Mouse (Mus musculus) limb, embryonic 14.5 days (tissue): ENCODE measurements at regions not wholly inside any gene's neighbourhood (a gene's known extent, or its start where the extent isn't known, plus 50 kb on each side); places are given as distances from the start of the nearest gene placed in this dataset.

Source experiments
- ATAC-seq: fragments of 200-750 bp; cut with Nextera tagmentation; 2 replicates; pipeline ENCODE4 v1.8.0; 2017; ENCODE audit warnings: low read depth, moderate number of reproducible peaks, moderate TSS enrichment; ENCODE audit not compliant: low FRiP score
- DNase-seq: peaks from one replicate; pipeline ENCODE4 v3.0.0-alpha.2; 2015; ENCODE audit warnings: low spot score
- H3K27ac ChIP-seq: fragments of 300-500 bp; sonication (generic); replicated peaks from 2 replicates; pipeline ENCODE4 v1.5.1; 2014; ENCODE audit warnings: low read depth, mild to moderate bottlenecking, low read length, moderate library complexity, mixed read lengths
- H3K27me3 ChIP-seq: fragments of 300-500 bp; sonication (generic); 2 replicates; pipeline ENCODE4 v1.6.1; 2014; ENCODE audit warnings: low read length, mixed read lengths; ENCODE audit not compliant: control insufficient read depth, insufficient read depth
- H3K36me3 ChIP-seq: fragments of 300-500 bp; sonication (generic); 2 replicates; pipeline ENCODE4 v1.6.1; 2014; ENCODE audit warnings: mild to moderate bottlenecking, low read length, moderate library complexity, mixed read lengths; ENCODE audit not compliant: control insufficient read depth, insufficient read depth
- H3K4me1 ChIP-seq: fragments of 300-500 bp; sonication (generic); 2 replicates; pipeline ENCODE4 v1.6.1; 2014; ENCODE audit warnings: antibody characterized with exemption, low read length, mixed read lengths; ENCODE audit not compliant: control insufficient read depth, insufficient read depth
- H3K4me2 ChIP-seq: fragments of 300-500 bp; sonication (generic); replicated peaks from 2 replicates; pipeline ENCODE4 v1.6.1; 2014; ENCODE audit warnings: low read depth, mild to moderate bottlenecking, low read length, moderate library complexity; ENCODE audit not compliant: severe bottlenecking
- H3K4me3 ChIP-seq: fragments of 300-500 bp; sonication (generic); replicated peaks from 2 replicates; pipeline ENCODE4 v1.5.1; 2014; ENCODE audit warnings: low read length
- H3K9ac ChIP-seq: fragments of 300-500 bp; sonication (generic); 2 replicates; pipeline ENCODE4 v1.6.1; 2014; ENCODE audit warnings: mild to moderate bottlenecking, low read depth, low read length, moderate library complexity; ENCODE audit not compliant: severe bottlenecking
- H3K9me3 ChIP-seq: fragments of 300-500 bp; sonication (generic); 2 replicates; pipeline ENCODE4 v1.6.1; 2016; ENCODE audit warnings: low read length; ENCODE audit not compliant: control insufficient read depth
- POLR2A ChIP-seq: fragments of 200-500 bp; IDR thresholded peaks from 2 replicates; pipeline ENCODE4 v1.8.0; 2012; ENCODE audit warnings: inconsistent platforms, mild to moderate bottlenecking, moderate library complexity, borderline replicate concordance; ENCODE audit not compliant: insufficient read depth, insufficient read length; ENCODE audit errors: extremely low read depth
- WGBS: fragments of 180-500 bp; shearing (Covaris S2); extraction: QIAGEN DNeasy Blood & Tissue Kit; methylation state at CpG from one replicate; pipeline ENCODE4 v1.1.7; 2014; 5-methylcytosine and 5-hydroxymethylcytosine counted together

DNA sequence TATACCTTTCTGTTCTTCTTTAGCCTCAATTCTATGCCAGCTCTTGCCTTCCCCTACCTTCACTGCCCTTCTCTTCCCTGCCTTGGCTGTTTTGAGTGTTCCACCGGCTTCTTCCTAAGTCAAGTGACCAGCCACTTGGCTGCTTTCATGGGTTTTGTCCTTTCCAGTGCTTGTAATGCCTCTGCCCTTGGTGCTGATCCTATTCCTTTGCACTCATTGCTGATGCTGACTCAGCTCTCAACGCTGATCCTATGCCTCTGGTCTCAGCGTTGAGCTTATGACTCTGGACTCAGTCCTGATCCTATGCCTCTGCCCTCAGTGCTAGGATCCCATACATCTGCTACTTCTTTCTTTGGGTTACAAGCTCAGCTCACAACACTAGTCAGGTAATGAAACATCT, 60.3 kb upstream of the Tom1l1 start:
- DNase-seq: peak; percentile 13
- H3K27ac ChIP-seq: no peak overlapping the region
- TF ChIP-seq POLR2A: no peak
- no peak overlapping the region for H3K4me2 ChIP-seq
- H3K4me1 ChIP-seq: no peaks in the 10 kb centered on the region
- no peak for ATAC-seq
- H3K27me3 ChIP-seq: no peaks in the 10 kb centered on the region
- no peaks in the 10 kb centered on the region for H3K36me3 ChIP-seq
- H3K9me3 ChIP-seq: no peaks in the 10 kb centered on the region
- no peak overlapping the region for H3K4me3 ChIP-seq
- no peak overlapping the region for H3K9ac ChIP-seq
- WGBS: 53% methylated on average over 3 of the region's 3 CpGs

DNA sequence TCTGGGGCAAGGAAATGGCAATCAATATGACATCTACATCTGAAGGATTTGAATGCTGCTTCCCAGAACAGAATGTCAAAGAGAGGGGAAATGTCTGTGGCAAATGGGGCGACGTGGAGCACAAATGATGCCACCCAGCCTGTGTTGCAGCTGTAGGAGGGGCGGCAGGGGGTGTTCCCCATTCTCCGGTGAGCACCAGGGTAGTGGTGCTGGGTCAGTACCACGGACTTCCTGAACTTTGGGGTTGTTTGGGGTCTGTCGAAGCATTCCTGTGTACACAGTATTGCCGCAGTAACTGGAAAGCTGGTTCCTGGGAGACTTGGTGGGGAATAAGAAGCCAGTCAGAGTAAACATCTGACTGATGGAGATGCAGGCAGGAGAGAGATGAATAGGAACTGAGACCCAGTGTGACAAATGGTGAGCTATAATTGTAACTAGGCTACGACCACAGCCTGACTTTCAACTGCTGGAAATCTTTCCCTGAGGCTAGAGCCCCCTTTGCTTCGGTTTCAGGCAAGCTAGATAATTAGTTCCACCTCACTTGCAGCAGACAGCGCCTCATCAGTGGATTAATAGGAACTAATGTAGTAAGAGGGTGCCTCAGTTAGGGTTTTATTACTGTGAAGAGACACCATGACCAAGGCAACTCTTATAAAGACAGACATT, 53.9 kb upstream of the Tom1l1 start:
- H3K27me3 ChIP-seq: no peaks in the 10 kb centered on the region
- 67% methylated on average over 10 of the region's 10 CpGs for WGBS
- no peak overlapping the region for H3K27ac ChIP-seq
- no peak for TF ChIP-seq POLR2A
- H3K9ac ChIP-seq: no peak overlapping the region
- H3K4me2 ChIP-seq: no peak overlapping the region
- no peak for DNase-seq
- no peaks in the 10 kb centered on the region for H3K9me3 ChIP-seq
- no peaks in the 10 kb centered on the region for H3K36me3 ChIP-seq
- H3K4me1 ChIP-seq: no peaks in the 10 kb centered on the region
- ATAC-seq: no peak
- H3K4me3 ChIP-seq: no peak overlapping the region

DNA sequence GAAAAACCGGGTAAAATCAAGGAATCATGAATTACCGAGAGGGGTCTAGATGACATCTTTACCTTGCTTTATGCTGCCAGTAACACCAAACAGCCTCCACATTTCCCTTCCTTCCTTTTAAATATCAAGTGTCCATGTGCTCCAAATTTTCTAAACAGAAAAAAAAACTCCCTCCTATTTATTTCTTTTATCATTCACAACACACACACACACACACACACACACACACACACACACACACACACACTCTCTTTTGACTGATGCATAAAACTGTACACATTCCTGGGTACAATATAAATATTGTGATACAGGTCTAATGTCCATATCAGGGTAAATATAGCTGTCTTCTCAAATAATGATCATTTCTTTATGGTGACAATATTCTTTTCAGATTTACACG, 51.3 kb upstream of the Tom1l1 start:
- no peak for TF ChIP-seq POLR2A
- WGBS: 76% methylated on average over 3 of the region's 3 CpGs
- no peaks in the 10 kb centered on the region for H3K27me3 ChIP-seq
- no peak overlapping the region for H3K4me3 ChIP-seq
- no peaks in the 10 kb centered on the region for H3K36me3 ChIP-seq
- no peaks in the 10 kb centered on the region for H3K9me3 ChIP-seq
- H3K4me2 ChIP-seq: no peak overlapping the region
- no peak for ATAC-seq
- no peak overlapping the region for H3K27ac ChIP-seq
- H3K4me1 ChIP-seq: no peaks in the 10 kb centered on the region
- no peak overlapping the region for H3K9ac ChIP-seq
- DNase-seq: no peak

DNA sequence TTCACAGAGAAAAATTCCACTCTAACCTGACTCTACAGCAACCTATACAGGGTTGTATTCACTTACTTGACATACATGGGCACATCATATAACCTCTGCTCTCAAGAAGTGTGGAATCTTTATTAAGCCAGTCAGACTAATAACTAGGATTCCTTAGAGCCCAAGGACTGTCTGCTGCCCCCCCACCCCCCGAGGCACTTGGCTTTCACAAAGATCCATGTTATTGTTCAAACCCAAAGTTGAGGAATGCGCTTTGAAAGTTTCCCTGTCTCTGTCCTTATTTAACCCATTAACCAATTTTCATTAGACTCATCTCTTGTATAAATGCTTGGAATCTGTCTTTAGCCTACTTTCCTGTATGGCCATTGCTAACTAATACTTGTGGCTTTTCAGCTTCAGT, 50.6 kb upstream of the Tom1l1 start:
- Histone ChIP-seq H3K9ac (no peak overlapping the region), H3K27ac (no peak overlapping the region), H3K27me3 (no peaks in the 10 kb centered on the region), H3K36me3 (no peaks in the 10 kb centered on the region), H3K4me3 (no peak overlapping the region), H3K4me2 (no peak overlapping the region), H3K9me3 (no peaks in the 10 kb centered on the region), H3K4me1 (no peaks in the 10 kb centered on the region)
- DNase-seq: no peak
- 63% methylated on average over 2 of the region's 2 CpGs for WGBS
- no peak for ATAC-seq
- TF ChIP-seq POLR2A: no peak
